Mouse (Mus musculus) limb, embryonic 15.5 days (tissue): Measurements from ENCODE around the gene Orai3. TPM values are rescaled to one million over a fixed set of nuclear protein-coding genes. Genes with fewer than 3 reads are reported as not detected.

Experiments
- ATAC-seq: fragments of 200-750 bp; cut with Nextera tagmentation; 2 replicates; pipeline ENCODE4 v1.8.0; 2017; ENCODE audit warnings: low read depth, moderate TSS enrichment; ENCODE audit not compliant: insufficient number of reproducible peaks, low FRiP score, low TSS enrichment
- H3K27ac ChIP-seq: fragments of 300-500 bp; sonication (generic); 2 replicates; pipeline ENCODE4 v1.5.1; 2015; ENCODE audit warnings: moderate library complexity, mild to moderate bottlenecking, inconsistent platforms
- H3K27me3 ChIP-seq: fragments of 300-500 bp; sonication (generic); 2 replicates; pipeline ENCODE4 v1.6.1; 2015; ENCODE audit warnings: inconsistent platforms
- H3K36me3 ChIP-seq: fragments of 300-500 bp; sonication (generic); 2 replicates; pipeline ENCODE4 v1.6.1; 2015; ENCODE audit warnings: inconsistent platforms
- H3K4me1 ChIP-seq: fragments of 300-500 bp; sonication (generic); 2 replicates; pipeline ENCODE4 v1.6.1; 2015; ENCODE audit warnings: inconsistent platforms
- H3K4me2 ChIP-seq: fragments of 300-500 bp; sonication (generic); 2 replicates; pipeline ENCODE4 v1.6.1; 2015; ENCODE audit warnings: mild to moderate bottlenecking, inconsistent platforms
- H3K4me3 ChIP-seq: fragments of 300-500 bp; sonication (generic); 2 replicates; pipeline ENCODE4 v1.5.1; 2015; ENCODE audit warnings: mild to moderate bottlenecking, inconsistent platforms
- H3K9ac ChIP-seq: fragments of 300-500 bp; sonication (generic); 2 replicates; pipeline ENCODE4 v1.6.1; 2015; ENCODE audit warnings: inconsistent platforms
- H3K9me3 ChIP-seq: fragments of 300-500 bp; sonication (generic); 2 replicates; pipeline ENCODE4 v1.6.1; 2016; ENCODE audit warnings: inconsistent platforms
- WGBS: fragments of 180-500 bp; shearing (Covaris S2); methylation state at CpG from one replicate; pipeline ENCODE4 v1.1.7; 2015; 5-methylcytosine and 5-hydroxymethylcytosine counted together
- polyA plus RNA-seq: library from polyadenylated mRNA; unstranded; fragments of >200 nt; fragmentation: Nextera tagmentation; extraction: Ambion mirVana; gene quantifications from 2 replicates; pipeline ENCODE4 v1.2.1, GENCODE M21; 2015

Gene Orai3
- polyA plus RNA-seq, 1 experiment from 2014 or later, result 23.6 TPM

DNA sequence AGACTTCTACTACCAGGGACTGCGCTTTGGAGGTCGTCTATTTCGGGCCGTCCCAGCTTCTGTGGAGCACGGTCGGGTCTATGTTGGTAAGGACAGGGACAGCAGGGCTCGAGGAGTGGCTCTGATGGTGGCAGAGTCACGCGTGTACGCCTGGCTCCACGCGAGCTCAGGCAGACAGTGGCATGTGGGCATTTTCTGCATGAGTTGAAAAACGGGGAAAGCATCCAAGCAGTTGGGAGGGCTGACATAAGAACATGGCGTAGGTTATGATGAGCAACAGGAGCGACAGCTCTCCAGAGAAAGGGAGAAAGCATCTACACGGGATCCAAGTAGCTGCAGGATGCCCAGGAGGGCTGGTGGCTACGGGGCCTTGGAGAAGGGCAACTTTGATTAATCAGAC lies 32.7 kb downstream of the Orai3 start:
- Histone ChIP-seq H3K4me2 (no peak overlapping the region), H3K4me3 (no peak overlapping the region), H3K36me3 (peaks cover 64% of the 10 kb centered on the region), H3K4me1 (peaks cover 19% of the 10 kb centered on the region), H3K27ac (no peak overlapping the region), H3K9me3 (no peaks in the 10 kb centered on the region), H3K9ac (no peak overlapping the region), H3K27me3 (no peaks in the 10 kb centered on the region)
- ATAC-seq, result no peak
- 91% methylated on average over 17 of the region's 17 CpGs for WGBS

DNA sequence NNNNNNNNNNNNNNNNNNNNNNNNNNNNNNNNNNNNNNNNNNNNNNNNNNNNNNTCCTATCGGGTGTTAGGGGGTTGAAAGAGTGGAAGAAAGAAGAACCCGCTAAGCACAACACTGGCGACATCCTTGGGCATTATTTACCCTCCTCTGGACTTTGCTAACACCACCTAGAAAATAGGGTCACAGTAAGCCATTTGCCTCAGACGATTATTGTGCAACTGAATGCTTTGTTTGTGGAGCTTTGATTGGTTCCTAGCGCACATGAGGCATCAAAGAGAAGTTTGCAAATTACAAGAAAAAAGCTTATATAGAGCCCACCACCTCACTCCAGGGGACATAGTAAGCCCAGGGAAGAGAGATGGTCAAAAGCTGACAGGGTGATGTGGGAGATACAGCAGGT lies 39.2 kb downstream of the Orai3 start:
- Histone ChIP-seq H3K36me3 (peaks cover 56% of the 10 kb centered on the region), H3K4me1 (no peaks in the 10 kb centered on the region), H3K4me2 (no peak overlapping the region), H3K27ac (no peak overlapping the region), H3K4me3 (no peak overlapping the region), H3K27me3 (no peaks in the 10 kb centered on the region), H3K9me3 (no peaks in the 10 kb centered on the region), H3K9ac (no peak overlapping the region)
- no peak for ATAC-seq
- WGBS, result 77% methylated on average over 5 of the region's 5 CpGs

DNA sequence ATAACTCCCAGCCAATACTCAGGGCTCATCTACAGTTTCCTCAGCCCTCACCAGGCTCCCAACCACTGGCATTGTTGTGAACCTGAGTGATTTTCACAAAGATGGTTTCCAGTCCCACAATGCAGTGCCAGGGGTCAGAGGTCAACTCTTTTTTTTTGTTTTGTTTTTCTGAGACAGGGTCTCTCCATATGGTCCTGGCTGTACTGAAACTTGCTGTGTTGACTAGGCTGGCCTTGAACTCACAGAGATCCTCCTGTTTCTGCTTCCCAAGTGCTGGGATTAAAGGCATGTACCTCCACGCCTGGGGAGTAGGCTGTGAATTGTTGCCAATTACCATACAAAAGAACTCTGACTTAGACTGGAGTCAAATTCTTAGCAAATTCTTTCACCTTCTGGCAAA lies 40.2 kb downstream of the Orai3 start:
- WGBS, result 92% methylated on average over 1 of the region's 1 CpGs
- Histone ChIP-seq H3K4me1 (peaks cover 3% of the 10 kb centered on the region), H3K4me2 (no peak overlapping the region), H3K4me3 (no peak overlapping the region), H3K9ac (no peak overlapping the region), H3K9me3 (no peaks in the 10 kb centered on the region), H3K36me3 (peaks cover 59% of the 10 kb centered on the region), H3K27ac (no peak overlapping the region), H3K27me3 (no peaks in the 10 kb centered on the region)
- ATAC-seq, result no peak

DNA sequence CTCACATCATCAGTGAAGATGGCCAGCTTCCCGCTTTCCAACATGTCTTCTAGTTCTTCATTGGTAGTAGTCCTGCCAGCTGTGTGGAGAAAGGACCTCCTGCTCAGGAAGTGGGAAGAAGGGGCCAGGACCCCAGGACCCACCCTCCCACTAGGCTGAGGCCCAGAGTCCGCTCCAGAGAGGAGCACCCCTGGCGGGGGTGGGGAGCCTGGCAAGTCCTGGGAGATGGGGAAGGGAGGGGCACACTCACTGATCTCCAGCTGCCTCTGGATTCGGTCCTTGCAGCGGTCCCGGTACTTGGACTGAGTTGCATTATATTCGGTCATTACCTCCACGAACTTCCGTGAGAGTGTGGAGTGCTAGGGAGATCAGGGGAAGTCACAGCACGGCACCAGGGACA lies 41.0 kb downstream of the Orai3 start:
- Histone ChIP-seq H3K4me3 (no peak overlapping the region), H3K9me3 (no peaks in the 10 kb centered on the region), H3K27ac (no peak overlapping the region), H3K9ac (no peak overlapping the region), H3K27me3 (no peaks in the 10 kb centered on the region), H3K4me2 (no peak overlapping the region), H3K4me1 (peaks cover 3% of the 10 kb centered on the region), H3K36me3 (peaks cover 57% of the 10 kb centered on the region)
- WGBS, result 80% methylated on average over 10 of the region's 10 CpGs
- no peak for ATAC-seq

DNA sequence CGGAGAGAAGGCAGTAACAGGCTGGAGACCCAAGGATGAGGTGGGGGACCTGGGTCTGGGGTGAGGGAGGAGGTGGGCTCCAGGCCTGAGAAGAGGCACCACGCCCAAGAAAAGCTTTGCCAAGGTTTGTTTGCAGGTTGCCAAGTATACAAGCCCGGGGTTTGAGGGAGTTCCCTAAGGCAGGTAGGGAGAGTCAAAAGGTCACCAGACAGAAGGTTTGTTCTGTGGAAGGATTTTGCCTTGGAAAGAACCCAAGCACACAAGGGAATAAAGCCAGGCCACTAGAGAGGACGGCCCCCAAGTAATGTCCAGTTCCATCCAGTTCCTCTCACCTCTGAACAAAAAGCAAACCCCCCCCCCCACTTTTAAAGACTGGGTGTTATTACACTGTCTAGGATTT lies 41.6 kb downstream of the Orai3 start:
- no peaks in the 10 kb centered on the region for H3K27me3 ChIP-seq
- no peak for ATAC-seq
- 82% methylated on average over 4 of the region's 4 CpGs for WGBS
- peaks cover 56% of the 10 kb centered on the region for H3K36me3 ChIP-seq
- H3K9me3 ChIP-seq, result no peaks in the 10 kb centered on the region
- no peak overlapping the region for H3K4me3 ChIP-seq
- no peak overlapping the region for H3K9ac ChIP-seq
- peaks cover 8% of the 10 kb centered on the region for H3K4me1 ChIP-seq
- H3K27ac ChIP-seq, result no peak overlapping the region
- no peak overlapping the region for H3K4me2 ChIP-seq

DNA sequence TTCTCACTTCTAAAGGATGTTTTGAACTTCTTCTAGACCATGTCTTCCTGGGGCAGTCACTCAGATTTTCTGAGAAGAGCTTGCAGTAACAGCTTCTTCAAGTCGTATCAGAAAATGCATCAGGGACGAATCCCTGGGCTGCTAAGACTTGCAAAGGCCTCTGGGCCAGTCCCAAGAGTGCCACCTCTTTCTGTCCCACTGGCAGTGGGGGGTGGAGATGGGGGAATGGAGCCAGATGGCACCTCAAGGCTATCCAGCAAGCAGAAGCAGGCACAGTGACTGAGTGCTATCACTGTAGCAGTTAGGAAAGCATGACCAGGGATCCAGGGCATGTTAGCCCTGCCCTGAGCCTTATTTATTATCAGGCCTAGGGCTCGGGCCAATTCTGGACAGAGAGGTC lies 42.7 kb downstream of the Orai3 start:
- no peak overlapping the region for H3K9ac ChIP-seq
- no peaks in the 10 kb centered on the region for H3K9me3 ChIP-seq
- no peak overlapping the region for H3K27ac ChIP-seq
- peaks cover 8% of the 10 kb centered on the region for H3K4me1 ChIP-seq
- H3K4me3 ChIP-seq, result no peak overlapping the region
- peaks cover 53% of the 10 kb centered on the region for H3K36me3 ChIP-seq
- 78% methylated on average over 3 of the region's 3 CpGs for WGBS
- ATAC-seq, result no peak
- H3K27me3 ChIP-seq, result no peaks in the 10 kb centered on the region
- H3K4me2 ChIP-seq, result no peak overlapping the region

DNA sequence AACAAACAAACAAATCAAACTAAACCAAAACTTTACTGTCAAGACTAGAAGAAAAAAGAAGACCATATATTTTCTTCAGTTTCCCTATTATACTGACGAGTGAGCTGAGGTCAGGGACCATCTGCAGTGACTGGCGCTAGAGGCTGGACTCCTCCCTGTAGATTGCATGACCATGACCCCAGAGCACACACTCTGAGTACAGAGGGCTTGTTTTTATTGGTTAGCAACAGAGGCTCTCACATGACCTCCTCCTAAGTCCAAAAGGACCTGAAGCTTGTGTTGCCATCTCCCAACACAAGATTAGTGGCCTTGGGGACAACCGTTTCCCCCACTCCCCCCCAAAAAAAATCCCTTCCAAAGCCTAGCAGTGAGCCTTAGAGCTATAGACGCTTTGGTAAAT lies 44.2 kb downstream of the Orai3 start:
- Histone ChIP-seq H3K9me3 (no peaks in the 10 kb centered on the region), H3K4me1 (peaks cover 8% of the 10 kb centered on the region), H3K36me3 (peaks cover 48% of the 10 kb centered on the region), H3K9ac (no peak overlapping the region), H3K4me3 (no peak overlapping the region), H3K27me3 (no peaks in the 10 kb centered on the region), H3K27ac (peak overlapping the region; percentile 57; the same call in 1 of the 2 replicates), H3K4me2 (no peak overlapping the region)
- 79% methylated on average over 4 of the region's 4 CpGs for WGBS
- ATAC-seq, result no peak

DNA sequence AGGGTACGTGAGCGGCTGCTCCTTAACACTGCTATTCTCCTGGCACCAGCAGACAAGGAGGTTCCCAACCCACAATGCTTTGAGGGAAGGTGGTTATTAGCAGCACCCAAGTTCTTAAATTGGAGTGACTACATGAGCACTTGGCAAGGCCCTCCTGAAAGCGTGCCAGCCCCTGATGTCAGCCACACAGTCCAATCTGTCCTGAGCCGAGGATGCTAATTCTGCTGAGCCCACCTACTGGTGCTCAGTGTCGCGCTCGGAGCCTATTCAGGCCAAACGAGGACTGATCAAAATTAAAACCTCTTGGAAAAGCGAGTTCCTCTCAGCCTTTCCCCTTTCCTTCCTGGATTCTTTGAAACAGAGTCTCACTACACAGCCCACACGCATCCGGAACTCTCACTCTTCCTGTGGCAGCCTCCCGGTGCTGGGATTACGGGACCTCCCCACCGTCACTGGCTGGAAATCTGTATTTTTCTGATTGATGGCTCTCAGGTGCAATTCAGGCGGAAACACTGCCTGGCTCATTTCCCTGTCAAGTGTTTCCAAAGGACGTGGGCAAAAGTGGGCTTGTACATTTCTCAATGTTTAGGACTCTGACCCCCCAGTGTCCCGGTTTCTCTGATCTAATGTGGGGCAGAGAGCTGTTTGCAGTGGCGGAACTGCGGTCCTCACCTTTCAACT lies 44.8 kb downstream of the Orai3 start:
- Histone ChIP-seq H3K27me3 (no peaks in the 10 kb centered on the region), H3K4me2 (no peak overlapping the region), H3K4me3 (no peak overlapping the region), H3K27ac (peak overlapping the region; percentile 57), H3K4me1 (peaks cover 8% of the 10 kb centered on the region), H3K9ac (no peak overlapping the region), H3K36me3 (peaks cover 44% of the 10 kb centered on the region), H3K9me3 (no peaks in the 10 kb centered on the region)
- ATAC-seq, result no peak
- WGBS, result 72% methylated on average over 19 of the region's 19 CpGs

DNA sequence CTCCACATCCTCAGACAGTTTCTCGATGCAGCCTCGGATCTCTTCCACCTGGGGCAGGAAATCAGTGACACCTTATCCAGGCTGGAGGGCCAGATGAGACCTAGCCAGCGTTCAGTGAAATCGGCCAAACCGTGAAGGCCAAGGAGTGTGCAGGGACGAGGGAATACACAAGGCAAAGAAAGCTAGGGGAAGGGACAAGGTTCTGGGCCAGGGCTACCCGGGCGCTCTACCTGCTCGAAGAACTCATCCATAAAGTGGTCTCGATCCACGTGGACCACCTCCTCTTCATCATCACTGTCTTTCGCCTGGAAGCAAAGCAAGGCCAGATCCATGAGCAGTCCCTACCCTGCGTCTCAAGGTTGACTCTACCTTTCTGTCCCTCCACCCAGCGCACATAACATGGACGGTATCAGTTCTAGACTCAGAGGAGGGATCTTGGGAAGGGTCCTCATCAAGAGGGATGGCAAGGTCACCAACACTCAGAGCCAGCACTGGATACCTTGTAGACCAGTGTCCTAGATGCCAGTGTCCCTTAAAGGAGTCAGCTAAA lies 45.6 kb downstream of the Orai3 start:
- Histone ChIP-seq H3K36me3 (peaks cover 40% of the 10 kb centered on the region), H3K4me1 (peaks cover 8% of the 10 kb centered on the region), H3K4me3 (no peak overlapping the region), H3K27me3 (no peaks in the 10 kb centered on the region), H3K9ac (no peak overlapping the region), H3K9me3 (no peaks in the 10 kb centered on the region), H3K27ac (no peak overlapping the region), H3K4me2 (no peak overlapping the region)
- no peak for ATAC-seq
- WGBS, result 88% methylated on average over 15 of the region's 15 CpGs

DNA sequence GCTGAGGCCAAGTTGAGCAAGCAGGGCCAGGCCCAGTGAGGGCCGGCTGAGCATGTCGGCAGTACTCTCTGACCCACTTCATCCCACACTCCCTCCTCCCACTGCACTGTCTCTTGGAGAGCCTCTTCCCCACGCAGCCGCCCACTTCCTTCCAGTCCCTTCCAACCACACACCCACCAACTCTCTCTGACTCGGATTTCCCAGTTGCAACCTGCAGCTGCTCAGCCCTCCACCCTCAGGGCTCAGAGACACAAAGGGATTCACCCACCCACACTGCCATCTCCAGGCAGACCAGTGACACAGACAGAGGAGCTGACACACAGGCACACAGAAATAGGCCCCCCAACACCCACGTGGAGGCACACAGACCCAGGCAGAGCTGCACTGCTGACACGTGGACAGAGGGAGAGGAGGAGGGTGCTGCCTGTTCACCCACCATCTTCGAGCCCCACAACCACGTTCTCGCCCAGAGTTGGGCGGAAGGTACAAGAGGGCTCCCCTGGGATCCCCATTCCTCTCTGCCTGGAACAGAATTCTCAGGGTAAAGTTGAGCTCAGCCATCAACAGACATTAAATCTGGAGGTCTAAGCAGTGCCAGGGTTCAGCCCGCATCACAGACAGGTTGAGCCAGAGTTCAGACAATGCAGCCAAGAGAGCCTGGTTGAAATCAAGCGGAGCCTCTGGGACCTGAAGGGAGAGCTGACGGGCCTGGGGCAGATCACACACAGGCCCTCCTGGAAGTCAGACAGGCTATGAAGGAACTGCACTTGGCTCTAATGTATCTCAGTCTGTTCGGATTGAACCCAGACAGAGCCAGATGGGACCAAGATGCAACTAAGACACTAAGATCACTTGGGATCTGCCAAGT lies 46.6 kb downstream of the Orai3 start:
- Histone ChIP-seq H3K4me2 (no peak overlapping the region), H3K4me1 (peaks cover 8% of the 10 kb centered on the region), H3K27ac (0 out of 2 replicates have a peak overlapping the region, but pooled peaks have one; percentile 23), H3K36me3 (peaks cover 32% of the 10 kb centered on the region), H3K9me3 (no peaks in the 10 kb centered on the region), H3K9ac (no peak overlapping the region), H3K27me3 (no peaks in the 10 kb centered on the region), H3K4me3 (no peak overlapping the region)
- peak; percentile 28; the same call in 1 of the 2 replicates for ATAC-seq
- WGBS, result 45% methylated on average over 15 of the region's 15 CpGs

DNA sequence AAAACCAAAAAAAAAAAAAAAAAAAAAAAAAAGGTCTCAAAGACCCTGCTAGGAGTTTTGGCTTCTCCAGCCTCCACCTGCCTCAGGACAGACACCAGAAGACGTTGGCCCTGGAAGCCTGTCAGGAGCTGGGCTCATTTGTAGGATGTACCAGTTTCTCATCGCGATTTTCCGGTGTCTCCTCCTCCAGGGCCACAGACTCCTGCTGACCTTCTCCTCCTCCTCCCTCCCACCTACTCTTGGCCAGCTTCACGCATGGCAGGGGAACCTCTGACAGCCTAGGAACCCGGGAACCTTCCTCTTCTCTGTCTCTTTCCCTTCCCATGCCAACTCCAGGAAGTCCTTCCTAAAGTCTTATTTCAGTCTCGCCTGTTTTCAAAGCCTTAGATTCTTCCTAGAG lies 47.4 kb downstream of the Orai3 start:
- H3K4me2 ChIP-seq, result no peak overlapping the region
- no peaks in the 10 kb centered on the region for H3K27me3 ChIP-seq
- no peak for ATAC-seq
- H3K4me1 ChIP-seq, result peaks cover 8% of the 10 kb centered on the region
- WGBS, result 72% methylated on average over 7 of the region's 7 CpGs
- no peak overlapping the region for H3K27ac ChIP-seq
- peaks cover 29% of the 10 kb centered on the region for H3K36me3 ChIP-seq
- no peak overlapping the region for H3K4me3 ChIP-seq
- no peak overlapping the region for H3K9ac ChIP-seq
- no peaks in the 10 kb centered on the region for H3K9me3 ChIP-seq

DNA sequence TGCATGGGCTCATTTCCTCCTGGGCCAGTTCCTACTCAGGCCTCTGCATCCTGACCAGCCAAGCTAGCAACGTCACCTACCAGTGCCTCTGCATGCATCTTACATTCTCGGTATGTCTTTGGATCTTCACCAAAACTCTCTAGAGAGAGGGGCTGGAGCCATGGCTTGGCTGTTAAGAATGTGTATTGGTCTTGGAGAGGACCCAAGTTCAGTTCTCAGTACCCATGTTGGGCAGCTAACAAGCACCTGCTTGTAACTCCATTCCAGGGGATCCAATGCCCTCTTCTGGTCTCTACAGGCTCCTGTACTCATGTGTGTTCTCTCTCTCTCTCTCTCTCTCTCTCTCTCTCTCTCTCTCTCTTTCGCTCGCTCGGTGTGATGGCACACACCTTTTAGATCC lies 48.2 kb downstream of the Orai3 start:
- WGBS, result 90% methylated on average over 5 of the region's 5 CpGs
- Histone ChIP-seq H3K4me3 (no peak overlapping the region), H3K4me1 (peaks cover 13% of the 10 kb centered on the region), H3K27me3 (no peaks in the 10 kb centered on the region), H3K9me3 (no peaks in the 10 kb centered on the region), H3K9ac (no peak overlapping the region), H3K27ac (no peak overlapping the region), H3K36me3 (peaks cover 22% of the 10 kb centered on the region), H3K4me2 (no peak overlapping the region)
- ATAC-seq, result no peak
